Mouse (Mus musculus) erythroblast, adult 5-6 weeks (primary cell): Measurements from ENCODE around the gene Ccdc142. TPM values are rescaled to one million over a fixed set of nuclear protein-coding genes. Genes with fewer than 3 reads are reported as not detected.

Source experiments
- total RNA-seq, 2 experiments: library from RNA; stranded (forward) in 1 of 2; stranded (reverse) in 1 of 2; fragments of 150-400 nt in 1 of 2; fragments of 200-764, 138-1000 nt in 1 of 2; gene quantifications; 2 replicates each; pipeline versions ENCODE4 v1.2.3 to v1.2.4; 2015 to 2017; ENCODE audit warnings: low replicate concordance in 2 of 2

The Ccdc142 gene
- total RNA-seq, 2 experiments from 2014 or later: not detected

Other genes with a start within 250 kb of the Ccdc142 start
- gene Sema4f, start 161.8 kb upstream of the Ccdc142 start, total RNA-seq (2015; ENCODE audit: low replicate concordance): not detected in 2 replicates
- gene Sema4f, start 161.8 kb upstream of the Ccdc142 start, total RNA-seq (2017; ENCODE audit: low replicate concordance): not detected in 2 replicates
- 2.7 and 25.6 TPM in 2 replicates for gene M1ap, start 154.7 kb upstream of the Ccdc142 start, total RNA-seq (2015; ENCODE audit: low replicate concordance)
- 8.2 and 16.6 TPM in 2 replicates for gene M1ap, start 154.7 kb upstream of the Ccdc142 start, total RNA-seq (2017; ENCODE audit: low replicate concordance)
- gene Dok1, start 68.1 kb upstream of the Ccdc142 start, total RNA-seq (2015; ENCODE audit: low replicate concordance): 11.3 and 19.4 TPM in 2 replicates
- 23.9 and 24.7 TPM in 2 replicates for gene Dok1, start 68.1 kb upstream of the Ccdc142 start, total RNA-seq (2017; ENCODE audit: low replicate concordance)
- 1.5 and 2.9 TPM in 2 replicates for gene Loxl3, start 67.4 kb upstream of the Ccdc142 start, total RNA-seq (2015; ENCODE audit: low replicate concordance)
- gene Loxl3, start 67.4 kb upstream of the Ccdc142 start, total RNA-seq (2017; ENCODE audit: low replicate concordance): 3.2 and 3.6 TPM in 2 replicates
- gene Aup1, start 47.1 kb upstream of the Ccdc142 start, total RNA-seq (2015; ENCODE audit: low replicate concordance): 197 and 242 TPM in 2 replicates
- gene Aup1, start 47.1 kb upstream of the Ccdc142 start, total RNA-seq (2017; ENCODE audit: low replicate concordance): 212 and 218 TPM in 2 replicates
- 69.4 and 97.8 TPM in 2 replicates for gene Htra2, start 46.3 kb upstream of the Ccdc142 start, total RNA-seq (2015; ENCODE audit: low replicate concordance)
- gene Htra2, start 46.3 kb upstream of the Ccdc142 start, total RNA-seq (2017; ENCODE audit: low replicate concordance): 41.9 and 57.7 TPM in 2 replicates
- 1.7 and 3.5 TPM in 2 replicates for gene Dqx1, start 43.8 kb upstream of the Ccdc142 start, total RNA-seq (2015; ENCODE audit: low replicate concordance)
- gene Dqx1, start 43.8 kb upstream of the Ccdc142 start, total RNA-seq (2017; ENCODE audit: low replicate concordance): 4.2 and 6.7 TPM in 2 replicates
- gene Tlx2, start 31.3 kb upstream of the Ccdc142 start, total RNA-seq (2015; ENCODE audit: low replicate concordance): not detected in 2 replicates
- not detected in 2 replicates for gene Tlx2, start 31.3 kb upstream of the Ccdc142 start, total RNA-seq (2017; ENCODE audit: low replicate concordance)
- gene Pcgf1, start 23.7 kb upstream of the Ccdc142 start, total RNA-seq (2015; ENCODE audit: low replicate concordance): 19.8 and 29.7 TPM in 2 replicates
- gene Pcgf1, start 23.7 kb upstream of the Ccdc142 start, total RNA-seq (2017; ENCODE audit: low replicate concordance): 11.0 and 18.1 TPM in 2 replicates
- not detected in 2 replicates for gene Lbx2, start 15.2 kb upstream of the Ccdc142 start, total RNA-seq (2015; ENCODE audit: low replicate concordance)
- gene Lbx2, start 15.2 kb upstream of the Ccdc142 start, total RNA-seq (2017; ENCODE audit: low replicate concordance): not detected in 2 replicates
- gene Gm42688, start within 50 bp of the Ccdc142 start, total RNA-seq (2015; ENCODE audit: low replicate concordance): 0.19 TPM in 1 of 2 replicates, not detected in the other
- gene Gm42688, start within 50 bp of the Ccdc142 start, total RNA-seq (2017; ENCODE audit: low replicate concordance): 0.94 TPM in 1 of 2 replicates, not detected in the other
- 21.7 and 33.9 TPM in 2 replicates for gene Mrpl53, start 7.4 kb downstream of the Ccdc142 start, total RNA-seq (2015; ENCODE audit: low replicate concordance)
- gene Mrpl53, start 7.4 kb downstream of the Ccdc142 start, total RNA-seq (2017; ENCODE audit: low replicate concordance): 6.6 and 14.8 TPM in 2 replicates
- gene Mogs, start 13.9 kb downstream of the Ccdc142 start, total RNA-seq (2015; ENCODE audit: low replicate concordance): 5.8 and 11.3 TPM in 2 replicates
- gene Mogs, start 13.9 kb downstream of the Ccdc142 start, total RNA-seq (2017; ENCODE audit: low replicate concordance): 13.8 and 18.5 TPM in 2 replicates
- 7.1 and 18.8 TPM in 2 replicates for gene Wbp1, start 20.0 kb downstream of the Ccdc142 start, total RNA-seq (2015; ENCODE audit: low replicate concordance)
- 18.3 and 42.2 TPM in 2 replicates for gene Wbp1, start 20.0 kb downstream of the Ccdc142 start, total RNA-seq (2017; ENCODE audit: low replicate concordance)
- 0.77 and 5.2 TPM in 2 replicates for gene Ino80b, start 23.8 kb downstream of the Ccdc142 start, total RNA-seq (2015; ENCODE audit: low replicate concordance)
- gene Ino80b, start 23.8 kb downstream of the Ccdc142 start, total RNA-seq (2017; ENCODE audit: low replicate concordance): 19.2 and 25.0 TPM in 2 replicates
- 0.63 TPM in 1 of 2 replicates, not detected in the other for gene Rtkn, start 33.9 kb downstream of the Ccdc142 start, total RNA-seq (2015; ENCODE audit: low replicate concordance)
- not detected in 2 replicates for gene Rtkn, start 33.9 kb downstream of the Ccdc142 start, total RNA-seq (2017; ENCODE audit: low replicate concordance)
- gene Wdr54, start 54.8 kb downstream of the Ccdc142 start, total RNA-seq (2015; ENCODE audit: low replicate concordance): not detected in 2 replicates
- 0.28 TPM in 1 of 2 replicates, not detected in the other for gene Wdr54, start 54.8 kb downstream of the Ccdc142 start, total RNA-seq (2017; ENCODE audit: low replicate concordance)
- not detected in 2 replicates for gene 1700003E16Rik, start 54.8 kb downstream of the Ccdc142 start, total RNA-seq (2015; ENCODE audit: low replicate concordance)
- gene 1700003E16Rik, start 54.8 kb downstream of the Ccdc142 start, total RNA-seq (2017; ENCODE audit: low replicate concordance): not detected in 2 replicates
- 21.7 and 21.9 TPM in 2 replicates for gene Dctn1, start 64.3 kb downstream of the Ccdc142 start, total RNA-seq (2015; ENCODE audit: low replicate concordance)
- 18.0 and 25.9 TPM in 2 replicates for gene Dctn1, start 64.3 kb downstream of the Ccdc142 start, total RNA-seq (2017; ENCODE audit: low replicate concordance)
- gene Slc4a5, start 118.2 kb downstream of the Ccdc142 start, total RNA-seq (2015; ENCODE audit: low replicate concordance): 1.0 and 1.2 TPM in 2 replicates
- gene Slc4a5, start 118.2 kb downstream of the Ccdc142 start, total RNA-seq (2017; ENCODE audit: low replicate concordance): 0.28 and 0.43 TPM in 2 replicates
- gene Mthfd2, start 224.3 kb downstream of the Ccdc142 start, total RNA-seq (2015; ENCODE audit: low replicate concordance): 13.8 and 21.1 TPM in 2 replicates
- gene Mthfd2, start 224.3 kb downstream of the Ccdc142 start, total RNA-seq (2017; ENCODE audit: low replicate concordance): 21.8 and 29.0 TPM in 2 replicates
- gene Mob1a, start 224.4 kb downstream of the Ccdc142 start, total RNA-seq (2015; ENCODE audit: low replicate concordance): 51.6 and 54.6 TPM in 2 replicates
- gene Mob1a, start 224.4 kb downstream of the Ccdc142 start, total RNA-seq (2017; ENCODE audit: low replicate concordance): 71.1 and 78.7 TPM in 2 replicates
- gene Bola3, start 247.5 kb downstream of the Ccdc142 start, total RNA-seq (2015; ENCODE audit: low replicate concordance): 99.1 and 113 TPM in 2 replicates
- gene Bola3, start 247.5 kb downstream of the Ccdc142 start, total RNA-seq (2017; ENCODE audit: low replicate concordance): 93.6 and 115 TPM in 2 replicates